Mouse (Mus musculus): ENCODE results near the gene Abcf1.
"Not testable (repeated sequence)": the region's sequence is repeated elsewhere in the genome, so short reads cannot be mapped to it uniquely, and the experiment has no call there.

Abcf1 gene

GRCm38 (mm10) chr17:35978811-35979400, 9.3 kb upstream of the Abcf1 start:
- DNase-seq (ENCODE audit: low read depth) = peak; percentile 63

GRCm38 (mm10) chr17:35972131-35972530, 2.6 kb upstream of the Abcf1 start:
- peak; percentile 56 for DNase-seq (ENCODE audit: low read depth)

DNA sequence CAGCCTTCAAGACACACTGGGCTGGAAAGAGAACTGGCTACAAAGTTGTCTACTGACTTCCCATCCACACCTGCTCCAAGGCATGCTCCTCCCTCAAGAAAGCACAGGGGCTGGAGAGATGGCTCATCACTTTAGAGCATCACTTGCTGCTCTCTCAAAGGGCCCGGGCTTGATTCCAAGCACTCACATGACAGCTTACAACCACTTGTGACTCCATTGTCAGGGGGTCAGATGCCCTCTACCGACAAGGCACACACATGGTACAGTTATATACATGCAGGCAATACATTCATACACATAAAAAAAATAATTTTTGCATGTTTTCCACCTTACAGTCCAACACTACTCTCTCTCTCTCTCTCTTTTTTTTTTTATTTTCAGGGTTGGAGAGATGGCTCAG, 1.9 kb downstream of the Abcf1 start:
- no peak for DNase-seq (ENCODE audit: low read depth)

DNA sequence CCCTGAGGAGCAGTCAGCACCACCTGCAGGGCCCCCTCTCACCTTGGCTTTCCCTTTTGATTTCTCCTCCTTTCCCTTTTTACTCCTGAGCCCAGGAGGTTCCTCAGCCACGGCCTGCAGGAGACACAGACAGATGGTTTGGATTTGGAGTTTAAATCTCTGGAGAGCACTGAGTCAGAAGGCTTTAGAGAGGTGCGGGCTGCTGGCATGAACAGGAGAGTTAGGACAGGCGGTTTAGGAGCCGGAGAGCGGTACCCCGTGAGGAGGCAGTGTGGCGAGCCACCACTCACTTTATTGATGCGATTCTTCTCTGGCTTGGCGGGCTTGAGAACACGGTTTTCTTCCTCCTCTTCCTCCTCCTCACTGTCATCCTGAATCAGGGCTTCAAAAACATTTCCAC, 6.3 kb downstream of the Abcf1 start:
- no peak for DNase-seq (ENCODE audit: low read depth)

DNA sequence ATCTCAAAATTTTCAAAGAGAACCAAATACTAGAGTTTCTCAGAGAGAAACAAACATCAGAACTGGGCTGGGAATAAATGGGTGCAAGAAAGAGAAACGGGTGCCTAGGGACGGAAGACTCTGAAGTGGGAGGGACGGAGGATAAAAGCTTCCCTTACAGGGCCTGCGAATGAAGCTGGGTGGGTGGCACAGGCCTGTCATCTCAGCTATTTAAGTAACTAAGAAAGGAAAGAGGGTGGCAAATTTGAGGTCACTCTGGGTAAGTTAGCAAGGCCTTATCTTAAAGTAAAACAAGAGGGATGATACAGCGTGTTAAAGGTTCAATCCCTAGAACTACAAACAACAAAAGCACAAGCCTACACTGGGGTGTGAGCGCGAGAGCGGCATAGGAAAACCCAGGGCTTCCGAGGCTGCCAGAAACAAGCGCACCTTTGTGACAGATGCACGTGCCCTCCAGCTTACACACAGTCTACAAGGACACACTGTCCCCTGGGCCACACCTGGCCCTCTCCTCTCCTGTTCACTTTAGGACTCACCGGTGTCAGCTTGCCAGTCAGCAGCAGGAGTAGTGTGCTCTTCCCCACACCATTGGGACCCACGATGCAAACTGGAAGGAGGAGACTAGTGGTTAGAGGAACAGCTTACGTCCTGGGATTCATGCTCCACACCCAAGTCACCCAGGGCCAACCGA, 10.9 kb downstream of the Abcf1 start:
- no peak for DNase-seq (ENCODE audit: low read depth)

DNA sequence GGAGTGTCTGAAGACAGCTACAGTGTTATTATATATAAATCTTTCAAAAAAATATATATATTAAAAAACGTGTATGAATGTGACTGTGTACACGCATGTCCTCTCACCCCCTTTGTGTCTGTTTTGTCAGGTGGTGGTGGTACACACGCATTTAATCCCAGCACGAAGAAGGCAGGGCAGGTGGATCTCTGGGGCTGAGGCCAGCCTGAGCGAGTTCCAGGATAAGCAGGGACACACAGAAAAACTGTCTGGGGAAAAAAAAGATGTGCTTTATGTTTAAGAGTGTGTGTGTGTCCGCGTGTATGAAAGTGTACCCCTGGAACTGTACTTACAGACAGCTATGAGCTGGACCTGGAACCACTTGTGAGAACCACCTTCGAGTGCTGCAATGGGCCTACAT, 14.9 kb downstream of the Abcf1 start:
- DNase-seq (ENCODE audit: low read depth) = no peak

- not testable (repeated sequence) for DNase-seq (ENCODE audit: low read depth)
Observed at GRCm38 (mm10) chr17:35952559-35952958, 17.0 kb downstream of the Abcf1 start.

DNA sequence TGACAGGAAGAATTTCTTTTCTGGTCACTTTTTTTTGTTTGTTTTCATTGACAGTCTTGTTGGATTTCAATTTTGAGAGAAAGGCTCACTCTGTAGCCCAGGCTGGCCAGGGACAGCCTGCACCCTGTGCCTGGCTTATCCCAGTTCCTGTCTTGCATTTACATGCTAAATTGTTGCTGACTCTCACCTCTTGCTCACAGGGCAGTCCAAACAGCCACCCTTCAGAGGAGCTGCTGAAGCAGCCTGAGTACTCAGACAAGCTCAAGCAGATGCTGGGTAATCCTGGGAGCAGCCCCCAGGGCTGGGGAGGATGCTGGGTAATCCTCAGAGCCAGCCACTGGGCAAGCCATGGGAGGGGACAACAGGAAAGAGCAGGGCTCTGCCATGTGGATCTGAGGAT, 18.6 kb downstream of the Abcf1 start:
- DNase-seq (ENCODE audit: low read depth) = not testable (repeated sequence)

DNA sequence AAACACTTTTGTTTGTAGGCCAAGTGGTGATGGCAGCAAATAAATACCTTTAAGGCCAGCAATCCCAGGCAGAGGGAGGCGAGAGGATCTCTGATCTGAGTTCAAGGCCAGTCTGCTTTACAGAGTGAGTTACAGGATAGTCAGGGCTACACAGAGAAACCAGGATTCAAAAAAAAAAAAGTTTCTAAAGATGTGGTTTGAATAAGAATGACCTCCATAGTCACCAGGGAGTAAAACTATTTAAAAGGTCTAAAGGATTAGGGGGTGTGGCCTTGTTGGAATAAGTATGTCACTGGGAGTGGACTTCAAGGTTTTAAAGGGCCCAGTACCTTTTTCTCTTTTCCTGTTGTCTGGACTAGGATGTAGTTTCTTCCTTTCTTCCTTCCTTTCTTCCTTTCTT, 29.6 kb downstream of the Abcf1 start:
- no peak for DNase-seq (ENCODE audit: low read depth)

DNA sequence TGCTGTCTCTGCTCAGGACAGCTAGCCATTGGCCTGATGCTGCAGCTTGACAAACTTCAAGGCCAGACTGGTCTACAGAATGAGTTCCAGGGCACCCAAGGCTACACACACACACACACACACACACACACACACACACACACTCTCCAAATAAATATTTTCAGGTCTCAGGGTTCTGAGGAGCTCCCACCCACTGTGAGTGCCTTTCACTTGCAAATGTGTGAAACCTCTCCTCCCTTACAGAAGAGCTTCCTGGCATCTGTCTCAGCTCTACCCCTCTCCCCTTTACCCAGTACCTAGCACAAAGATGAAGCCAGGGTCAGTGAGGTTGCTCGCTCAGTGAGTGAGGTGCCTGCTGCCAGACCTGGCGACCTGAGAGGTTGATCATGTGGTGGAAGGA, 30.5 kb downstream of the Abcf1 start:
- no peak for DNase-seq (ENCODE audit: low read depth)

- DNase-seq (ENCODE audit: low read depth) = peak; percentile 86
Observed at GRCm38 (mm10) chr17:35937700-35938348, 31.7 kb downstream of the Abcf1 start.

- DNase-seq (ENCODE audit: low read depth) = not testable (repeated sequence)
Observed at GRCm38 (mm10) chr17:35935763-35936162, 33.8 kb downstream of the Abcf1 start.

DNA sequence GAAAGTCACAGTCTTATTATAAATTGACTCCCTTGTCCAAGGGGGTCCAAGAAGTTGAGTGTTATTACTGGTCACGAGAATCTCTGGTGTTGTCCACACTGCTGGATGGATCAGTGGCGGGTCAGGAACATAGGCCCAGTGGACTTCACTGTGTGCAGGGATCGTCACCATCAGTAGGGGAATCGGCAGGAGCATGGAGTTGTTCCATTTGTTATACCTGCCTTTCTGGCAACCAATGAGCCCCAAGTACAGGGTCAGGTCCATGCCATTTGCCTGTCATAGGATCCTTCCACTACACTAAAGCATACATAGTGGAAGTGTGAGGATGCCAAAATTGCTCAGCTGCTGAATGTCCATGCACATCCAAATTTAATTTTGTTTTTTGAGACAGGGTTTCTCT, 37.0 kb downstream of the Abcf1 start:
- DNase-seq (ENCODE audit: low read depth) = no peak

DNA sequence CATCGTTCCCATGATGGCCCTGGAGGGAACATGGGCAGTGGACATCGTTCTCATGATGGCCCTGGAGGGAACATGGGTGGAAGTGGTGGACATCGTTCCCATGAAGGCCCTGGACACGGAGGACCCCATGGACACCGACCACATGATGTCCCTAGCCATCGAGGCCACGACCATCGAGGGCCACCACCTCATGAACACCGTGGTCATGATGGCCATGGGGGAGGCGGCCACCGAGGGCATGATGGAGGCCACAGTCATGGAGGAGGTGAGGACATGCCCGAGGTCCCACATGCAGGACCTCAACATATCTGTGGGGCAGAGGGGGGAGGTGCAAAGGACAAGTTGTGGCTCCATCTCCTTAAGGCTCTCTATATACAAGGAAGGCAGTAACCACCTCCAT, 38.9 kb downstream of the Abcf1 start:
- no peak for DNase-seq (ENCODE audit: low read depth)

- DNase-seq (ENCODE audit: low read depth) = no peak
Observed at GRCm38 (mm10) chr17:35929534-35929933, 40.0 kb downstream of the Abcf1 start.

DNA sequence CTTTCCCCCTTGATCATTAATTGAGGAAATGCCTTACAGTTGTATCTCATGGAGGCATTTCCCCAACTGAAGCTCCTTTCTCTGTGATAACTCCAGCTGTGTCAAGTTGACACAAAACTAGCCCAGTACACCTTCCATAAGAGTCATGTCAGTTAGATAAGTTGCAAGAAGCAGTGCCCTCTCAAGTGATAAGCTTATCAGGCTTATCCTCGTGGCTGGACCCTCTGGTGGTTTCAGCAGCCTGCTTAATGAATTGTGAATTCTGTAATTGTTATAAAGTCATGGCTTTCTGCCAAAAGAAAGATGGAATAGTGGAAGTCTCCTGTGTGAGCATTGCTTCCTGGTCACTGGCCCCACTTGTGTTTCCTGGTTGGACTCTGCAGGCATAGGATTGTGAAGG, 42.1 kb downstream of the Abcf1 start:
- no peak for DNase-seq (ENCODE audit: low read depth)

- DNase-seq (ENCODE audit: low read depth) = no peak
Observed at GRCm38 (mm10) chr17:35923281-35923680, 46.3 kb downstream of the Abcf1 start.

- DNase-seq (ENCODE audit: low read depth) = no peak
Observed at GRCm38 (mm10) chr17:35922566-35922965, 47.0 kb downstream of the Abcf1 start.

GRCm38 (mm10) chr17:35921710-35922109, 47.9 kb downstream of the Abcf1 start:
- DNase-seq (ENCODE audit: low read depth) = no peak

- peak; percentile 71 for DNase-seq (ENCODE audit: low read depth)
Observed at GRCm38 (mm10) chr17:35920862-35921562, 48.5 kb downstream of the Abcf1 start.

DNA sequence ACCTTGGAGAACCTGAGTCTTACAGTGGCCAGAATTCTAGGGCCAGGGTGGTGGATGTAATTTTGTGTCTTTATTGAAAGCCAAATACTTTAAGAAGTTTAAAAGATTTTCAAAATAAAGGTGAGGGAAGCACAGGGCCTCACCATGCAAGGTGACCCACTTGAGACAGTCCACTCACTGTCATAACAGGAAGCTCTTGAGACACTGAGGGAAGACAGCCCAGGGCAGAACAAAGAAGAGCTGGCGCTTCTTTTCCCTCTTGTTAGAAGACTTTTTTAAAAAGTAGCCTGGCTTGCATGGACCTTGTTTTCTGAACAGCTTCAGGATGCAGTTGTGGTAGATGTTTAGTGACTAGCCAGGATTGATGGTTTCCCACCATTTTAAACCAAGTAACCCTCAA, 49.2 kb downstream of the Abcf1 start:
- no peak for DNase-seq (ENCODE audit: low read depth)

GRCm38 (mm10) chr17:35919864-35920301, 49.7 kb downstream of the Abcf1 start:
- no peak for DNase-seq (ENCODE audit: low read depth)
